Mouse (Mus musculus) MEL (cell line): ENCODE results near the gene Taar2. TPM values are rescaled to one million over a fixed set of nuclear protein-coding genes. Genes with fewer than 3 reads are reported as not detected.
A peak's percentile ranks its signal among the peaks of the same experiment; 100 is the strongest.

Source experiments
- DNase-seq: peaks from one replicate; pipeline ENCODE4 v3.0.0; 2011; ENCODE audit warnings: low read depth, low spot score
- H3K27ac ChIP-seq: 2 replicates; pipeline ENCODE4 v1.5.1; 2012; ENCODE audit warnings: low read depth, mild to moderate bottlenecking, control low read depth, low read length, moderate library complexity; ENCODE audit not compliant: control insufficient read depth
- H3K27me3 ChIP-seq, 2 experiments: fragments of 150-350 bp in 1 of 2; sonication (generic) in 1 of 2; 2 replicates each; pipeline ENCODE4 v1.6.1; 2012; ENCODE audit warnings: low read length in 2 of 2, mild to moderate bottlenecking in 2 of 2, improper control_type of control experiment in 1 of 2, moderate library complexity in 1 of 2; ENCODE audit not compliant: insufficient read depth in 2 of 2, control insufficient read depth in 1 of 2
- H3K36me3 ChIP-seq, 2 experiments: 2 replicates each; pipeline ENCODE4 v1.6.1; 2012 to 2014; ENCODE audit warnings: low read length in 2 of 2, improper control_type of control experiment in 1 of 2, inconsistent platforms in 1 of 2, mild to moderate bottlenecking in 1 of 2; ENCODE audit not compliant: insufficient read depth in 2 of 2, control insufficient read depth in 1 of 2
- H3K4me1 ChIP-seq, 2 experiments: fragments of 150-350 bp in 1 of 2; sonication (generic) in 1 of 2; 2 replicates each; pipeline ENCODE4 v1.6.1; 2012; ENCODE audit warnings: low read length in 2 of 2, improper control_type of control experiment in 1 of 2, mild to moderate bottlenecking in 1 of 2; ENCODE audit not compliant: insufficient read depth in 2 of 2, control insufficient read depth in 1 of 2
- H3K4me3 ChIP-seq, 2 experiments: fragments of 150-350 bp in 1 of 2; sonication (generic) in 1 of 2; 2 replicates each; pipeline ENCODE4 v1.5.1; 2012; ENCODE audit warnings: low read depth in 2 of 2, low read length in 2 of 2, mild to moderate bottlenecking in 2 of 2, moderate library complexity in 2 of 2, control low read depth in 1 of 2, improper control_type of control experiment in 1 of 2; ENCODE audit not compliant: control insufficient read depth in 1 of 2, insufficient read depth in 1 of 2
- H3K79me2 ChIP-seq: 2 replicates; pipeline ENCODE4 v1.6.1; 2012; ENCODE audit warnings: mild to moderate bottlenecking, low read length, moderate library complexity; ENCODE audit not compliant: control insufficient read depth, poor library complexity, insufficient read depth
- H3K9ac ChIP-seq: 2 replicates; pipeline ENCODE4 v1.6.1; 2012; ENCODE audit warnings: low read depth, mild to moderate bottlenecking, control low read depth, low read length, moderate library complexity; ENCODE audit not compliant: control insufficient read depth, poor library complexity, severe bottlenecking
- H3K9me3 ChIP-seq: fragments of 150-350 bp; sonication (generic); replicated peaks from 2 replicates; pipeline ENCODE4 v1.6.1; 2012; ENCODE audit warnings: mild to moderate bottlenecking, low read length, improper control_type of control experiment, moderate library complexity; ENCODE audit not compliant: insufficient read depth
- BHLHE40 ChIP-seq: IDR thresholded peaks from 2 replicates; pipeline ENCODE4 v1.6.1; 2012; ENCODE audit warnings: low read depth, mild to moderate bottlenecking, inconsistent platforms, low read length, improper control_type of control experiment, borderline replicate concordance
- CHD1 ChIP-seq: IDR thresholded peaks from 2 replicates; pipeline ENCODE4 v1.6.1; 2012; ENCODE audit warnings: low read depth, mild to moderate bottlenecking, inconsistent platforms, low read length, improper control_type of control experiment
- E2F4 ChIP-seq: IDR thresholded peaks from 2 replicates; pipeline ENCODE4 v1.6.1; 2011; ENCODE audit warnings: low read depth, low read length, improper control_type of control experiment, borderline replicate concordance
- ELF1 ChIP-seq: IDR thresholded peaks from 2 replicates; pipeline ENCODE4 v1.6.1; 2014; ENCODE audit warnings: low read depth, mild to moderate bottlenecking, inconsistent platforms, low read length, improper control_type of control experiment, moderate library complexity
- EP300 ChIP-seq, 2 experiments: IDR thresholded peaks; 2 replicates each; pipeline ENCODE4 v1.6.1; 2011; ENCODE audit warnings: improper control_type of control experiment in 2 of 2, low read length in 2 of 2, low read depth in 1 of 2, mild to moderate bottlenecking in 1 of 2
- GABPA ChIP-seq: IDR thresholded peaks from 2 replicates; pipeline ENCODE4 v1.6.1; 2012; ENCODE audit warnings: low read depth, mild to moderate bottlenecking, inconsistent platforms, low read length, improper control_type of control experiment, moderate library complexity
- GATA1 ChIP-seq: IDR thresholded peaks from 2 replicates; pipeline ENCODE4 v1.6.1; 2011; ENCODE audit warnings: low read depth, low read length, improper control_type of control experiment
- HCFC1 ChIP-seq: IDR thresholded peaks from 2 replicates; pipeline ENCODE4 v1.6.1; 2012; ENCODE audit warnings: low read depth, mild to moderate bottlenecking, inconsistent platforms, low read length, improper control_type of control experiment, moderate library complexity
- KAT2A ChIP-seq: conservative IDR thresholded peaks from 2 replicates; pipeline ENCODE4 v1.6.1; 2012; ENCODE audit warnings: low read depth, low read length, improper control_type of control experiment, inconsistent platforms
- MAFK ChIP-seq: IDR thresholded peaks from 2 replicates; pipeline ENCODE4 v1.6.1; 2011; ENCODE audit warnings: low read depth, mild to moderate bottlenecking, low read length, improper control_type of control experiment, borderline replicate concordance
- MAX ChIP-seq: IDR thresholded peaks from 2 replicates; pipeline ENCODE4 v1.6.1; 2011; ENCODE audit warnings: low read length, improper control_type of control experiment
- MEF2A ChIP-seq: IDR thresholded peaks from 2 replicates; pipeline ENCODE4 v1.6.1; 2014; ENCODE audit warnings: low read depth, mild to moderate bottlenecking, inconsistent platforms, low read length, improper control_type of control experiment; ENCODE audit not compliant: poor library complexity, insufficient replicate concordance, severe bottlenecking; ENCODE audit errors: extremely low read depth
- MYC ChIP-seq: IDR thresholded peaks from 2 replicates; pipeline ENCODE4 v1.6.1; 2011; ENCODE audit warnings: low read depth, mild to moderate bottlenecking, low read length, improper control_type of control experiment, moderate library complexity
- NELFE ChIP-seq: IDR thresholded peaks from 2 replicates; pipeline ENCODE4 v1.6.1; 2011; ENCODE audit warnings: low read depth, low read length, improper control_type of control experiment
- POLR2AphosphoS5 ChIP-seq: IDR thresholded peaks from 2 replicates; pipeline ENCODE4 v1.6.1; 2012; ENCODE audit warnings: low read depth, borderline replicate concordance, mild to moderate bottlenecking, inconsistent platforms, low read length, moderate library complexity, mixed read lengths
- RAD21 ChIP-seq: IDR thresholded peaks from 2 replicates; pipeline ENCODE4 v1.6.1; 2011; ENCODE audit warnings: mild to moderate bottlenecking, low read depth, low read length, improper control_type of control experiment
- RCOR1 ChIP-seq: IDR thresholded peaks from 2 replicates; pipeline ENCODE4 v1.6.1; 2012; ENCODE audit warnings: low read depth, mild to moderate bottlenecking, inconsistent platforms, low read length, improper control_type of control experiment
- TAL1 ChIP-seq: IDR thresholded peaks from 2 replicates; pipeline ENCODE4 v1.6.1; 2012; ENCODE audit warnings: mild to moderate bottlenecking, inconsistent platforms, low read length, moderate library complexity, mixed read lengths
- TBP ChIP-seq: IDR thresholded peaks from 2 replicates; pipeline ENCODE4 v1.8.0; 2011; ENCODE audit warnings: low read depth, low read length, improper control_type of control experiment
- UBTF ChIP-seq: IDR thresholded peaks from 2 replicates; pipeline ENCODE4 v1.6.1; 2012; ENCODE audit warnings: low read depth, mild to moderate bottlenecking, inconsistent platforms, low read length, improper control_type of control experiment, moderate library complexity, borderline replicate concordance; ENCODE audit not compliant: insufficient read depth
- USF2 ChIP-seq, 2 experiments: IDR thresholded peaks; 2 replicates each; pipeline ENCODE4 v1.6.1; 2011 to 2012; ENCODE audit warnings: improper control_type of control experiment in 2 of 2, low read length in 2 of 2, borderline replicate concordance in 1 of 2, inconsistent platforms in 1 of 2, low read depth in 1 of 2, mild to moderate bottlenecking in 1 of 2; ENCODE audit not compliant: insufficient read depth in 1 of 2
- ZMIZ1 ChIP-seq: IDR thresholded peaks from 2 replicates; pipeline ENCODE4 v1.6.1; 2012; ENCODE audit warnings: low read depth, mild to moderate bottlenecking, inconsistent platforms, low read length, improper control_type of control experiment, moderate library complexity
- polyA plus RNA-seq, 2 experiments: library from polyadenylated mRNA; stranded (reverse) in 1 of 2; unstranded in 1 of 2; fragments of >175 nt in 1 of 2; fragments of >200 nt in 1 of 2; gene quantifications; 2 replicates each; pipeline versions ENCODE4 v1.2.1 to v1.2.4; 2012; ENCODE audit warnings: low replicate concordance in 2 of 2, low read depth in 1 of 2; ENCODE audit not compliant: insufficient read length in 2 of 2, insufficient read depth in 1 of 2, missing spikeins in 1 of 2
- total RNA-seq: library from RNA; depleted of rRNA; stranded (reverse); fragments of 300-350 nt; gene quantifications from 2 replicates; pipeline ENCODE4 v1.2.3, GENCODE M21; 2012

Taar2 gene
- total and polyA plus RNA-seq, 3 experiments, result not detected

- DNase-seq, result no peak
- Histone ChIP-seq H3K4me3 (no peak overlapping the region), H3K79me2 (no peaks in the 10 kb centered on the region), H3K27me3 (peaks cover 0 to 1% of the 10 kb centered on the region in 2 experiments; a peak in 2 of 4 replicates), H3K27ac (no peak overlapping the region), H3K36me3 (no peaks in the 10 kb centered on the region), H3K9me3 (no peaks in the 10 kb centered on the region), H3K4me1 (no peaks in the 10 kb centered on the region), H3K9ac (no peak overlapping the region)
- no peak for TF ChIP-seq E2F4
- no peak for TF ChIP-seq TAL1
- no peak for TF ChIP-seq ELF1
- TF ChIP-seq MAX, result no peak
- TF ChIP-seq CHD1, result no peak
- no peak for TF ChIP-seq BHLHE40
- TF ChIP-seq ZMIZ1, result no peak
- TF ChIP-seq MAFK, result no peak
Observed at GRCm38 (mm10) chr10:23959071-23959470, 20.7 kb downstream of the Taar2 start.

- TF ChIP-seq GATA1 (no peak), MAFK (no peak), GABPA (no peak), EP300 (IDR thresholded peaks at IDR 0.05; ENCODE audit: low read depth in 1 of 2, low read length in 2 of 2) (no peak), RAD21 (no peak), USF2 (IDR thresholded peaks at IDR 0.05; ENCODE audit: borderline replicate concordance in 1 of 2, insufficient read depth in 1 of 2, low read depth in 1 of 2, low read length in 2 of 2) (no peak), BHLHE40 (no peak)
- Histone ChIP-seq H3K36me3 (no peaks in the 10 kb centered on the region), H3K27me3 (peaks cover 0 to 1% of the 10 kb centered on the region in 2 experiments; a peak in 1 of 4 replicates), H3K9ac (no peak within 1 kb of the TSS), H3K9me3 (no peaks in the 10 kb centered on the region), H3K4me1 (no peaks in the 10 kb centered on the region), H3K27ac (no peak within 1 kb of the TSS), H3K79me2 (no peaks in the 10 kb centered on the region), H3K4me3 (no peak within 1 kb of the TSS)
- no peak for DNase-seq
Observed at GRCm38 (mm10) chr10:23960444-23960915, 22.1 kb downstream of the Taar2 start, which contains the start of gene Taar4. Gene Taar4, plus strand, starts transcription at chr10:23960494.

GRCm38 (mm10) chr10:23963444-23963843, 25.1 kb downstream of the Taar2 start:
- Histone ChIP-seq H3K4me3 (no peak overlapping the region), H3K36me3 (no peaks in the 10 kb centered on the region), H3K27me3 (peaks cover 3 to 5% of the 10 kb centered on the region in 2 experiments; a peak in 3 of 4 replicates), H3K4me1 (no peaks in the 10 kb centered on the region), H3K9ac (no peak overlapping the region), H3K9me3 (no peaks in the 10 kb centered on the region), H3K27ac (no peak overlapping the region), H3K79me2 (no peaks in the 10 kb centered on the region)
- DNase-seq, result peak; percentile 2
- TF ChIP-seq RCOR1 (no peak), GATA1 (no peak), MEF2A (no peak), MAFK (no peak), HCFC1 (no peak), NELFE (no peak), POLR2AphosphoS5 (no peak), USF2 (IDR thresholded peaks at IDR 0.05; ENCODE audit: borderline replicate concordance in 1 of 2, insufficient read depth in 1 of 2, low read depth in 1 of 2, low read length in 2 of 2) (no peak), MAX (no peak), EP300 (IDR thresholded peaks at IDR 0.05; ENCODE audit: low read depth in 1 of 2, low read length in 2 of 2) (no peak), ZMIZ1 (no peak), TBP (no peak), CHD1 (no peak), UBTF (no peak), KAT2A (no peak), E2F4 (no peak), MYC (no peak)
